Mouse (Mus musculus): ENCODE measurements at regions not wholly inside any gene's neighbourhood (a gene's known extent, or its start where the extent isn't known, plus 50 kb on each side); places are given as distances from the start of the nearest gene placed in this dataset.

GRCm38 (mm10) chr3:21992203-21992602, 84.2 kb upstream of the Tbl1xr1 start:
- TF ChIP-seq CTCF (IDR thresholded peaks at IDR 0.05; ENCODE audit: low read depth, low read length) (no peak), POLR2A (IDR thresholded peaks at IDR 0.05; ENCODE audit: borderline replicate concordance, low read depth, low read length) (no peak)
